Mouse (Mus musculus) A20 (cell line): ENCODE measurements at regions not wholly inside any gene's neighbourhood (a gene's known extent, or its start where the extent isn't known, plus 50 kb on each side); places are given as distances from the start of the nearest gene placed in this dataset.

Source experiments
- DNase-seq: peaks from one replicate; pipeline ENCODE4 v3.0.0-alpha.2; 2011; ENCODE audit warnings: low read depth, low spot score

- DNase-seq: no peak
Observed at GRCm38 (mm10) chr14:18394071-18394745, 62.5 kb upstream of the Ube2e1 start.

DNA sequence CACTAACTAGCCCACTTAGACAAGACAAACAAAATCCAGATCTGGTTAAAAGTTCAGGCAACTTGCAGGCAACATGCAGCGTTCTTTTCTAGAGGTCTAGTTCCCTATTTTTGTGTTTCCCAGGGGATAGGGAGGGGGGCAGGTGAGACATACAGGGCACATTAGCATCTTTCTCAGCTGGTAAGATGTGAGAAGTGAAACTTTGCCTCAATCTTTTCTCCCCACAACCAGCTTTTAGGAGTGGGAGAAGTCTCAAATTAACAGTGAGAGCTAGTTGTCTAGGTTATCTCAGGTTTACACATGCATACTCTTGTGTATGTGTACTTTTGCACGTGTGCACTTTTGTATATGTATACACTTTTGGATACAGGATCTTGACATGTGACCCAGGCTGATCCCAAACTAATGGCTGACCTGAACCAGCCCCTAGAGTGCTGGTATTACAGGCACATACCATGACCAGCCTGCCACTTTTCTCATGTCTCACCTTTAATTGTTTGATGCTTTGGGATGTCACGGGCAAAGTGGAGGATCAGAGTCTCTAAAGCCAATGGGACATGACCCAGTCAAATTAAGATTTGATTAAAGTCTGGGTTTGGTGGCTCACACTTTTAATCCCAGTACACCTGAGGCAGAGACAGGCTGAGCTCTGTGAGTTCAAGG, 60.3 kb upstream of the Ube2e1 start:
- DNase-seq: peak; percentile 32

DNA sequence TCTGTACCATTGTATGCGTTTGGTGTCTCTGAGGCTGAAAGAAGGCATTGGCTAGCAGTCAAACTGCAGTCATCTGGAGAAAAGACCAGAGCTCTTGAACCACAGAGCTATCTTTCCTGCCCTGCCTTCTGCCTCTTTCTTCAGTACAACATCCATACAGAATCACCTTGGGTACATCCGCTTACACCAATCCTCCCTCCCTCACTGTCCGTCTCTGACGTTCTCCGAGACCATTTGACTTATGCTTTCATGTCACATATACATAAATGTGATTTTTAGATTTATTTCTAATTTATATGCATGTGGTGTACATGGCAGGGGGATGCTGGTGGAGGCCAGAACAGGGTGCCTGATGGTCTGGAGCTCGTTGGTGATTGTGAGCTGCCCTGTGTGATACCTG, 57.7 kb upstream of the Ube2e1 start:
- no peak for DNase-seq

- DNase-seq: no peak
Observed at GRCm38 (mm10) chr14:18385953-18386668, 54.5 kb upstream of the Ube2e1 start.
